Mouse (Mus musculus) lung, embryonic 16.5 days (tissue): Measurements from ENCODE around the gene Pnpla6. TPM values are rescaled to one million over a fixed set of nuclear protein-coding genes. Genes with fewer than 3 reads are reported as not detected.

Experiments used
- ATAC-seq: fragments of 200-750 bp; cut with Nextera tagmentation; 2 replicates; pipeline ENCODE4 v1.8.0; 2017; ENCODE audit warnings: low read depth, mild to moderate bottlenecking, moderate library complexity
- H3K27ac ChIP-seq: fragments of 300-500 bp; sonication (generic); 2 replicates; pipeline ENCODE4 v1.5.1; 2014; ENCODE audit warnings: mild to moderate bottlenecking, control low read depth, low read length
- H3K27me3 ChIP-seq: fragments of 300-500 bp; sonication (generic); 2 replicates; pipeline ENCODE4 v1.6.1; 2014; ENCODE audit warnings: low read depth, low read length, mixed read lengths; ENCODE audit not compliant: control insufficient read depth, insufficient read depth
- H3K36me3 ChIP-seq: fragments of 300-500 bp; sonication (generic); 2 replicates; pipeline ENCODE4 v1.6.1; 2014; ENCODE audit warnings: low read length; ENCODE audit not compliant: control insufficient read depth, insufficient read depth
- H3K4me1 ChIP-seq: fragments of 300-500 bp; sonication (generic); replicated peaks from 2 replicates; pipeline ENCODE4 v1.6.1; 2014; ENCODE audit warnings: low read length, mixed read lengths; ENCODE audit not compliant: control insufficient read depth, insufficient read depth
- H3K4me2 ChIP-seq: fragments of 300-500 bp; sonication (generic); 2 replicates; pipeline ENCODE4 v1.6.1; 2014; ENCODE audit warnings: low read depth, low read length, control low read depth
- H3K4me3 ChIP-seq: fragments of 300-500 bp; sonication (generic); 2 replicates; pipeline ENCODE4 v1.5.1; 2014; ENCODE audit warnings: mild to moderate bottlenecking, low read length, control low read depth
- H3K9ac ChIP-seq: fragments of 300-500 bp; sonication (generic); 2 replicates; pipeline ENCODE4 v1.6.1; 2014; ENCODE audit warnings: low read length, control low read depth
- H3K9me3 ChIP-seq: fragments of 300-500 bp; sonication (generic); 2 replicates; pipeline ENCODE4 v1.6.1; 2016; ENCODE audit warnings: low read length; ENCODE audit not compliant: control insufficient read depth
- WGBS: fragments of 180-500 bp; shearing (Covaris S2); extraction: QIAGEN DNeasy Blood & Tissue Kit; methylation state at CpG from one replicate; pipeline ENCODE4 v1.1.7; 2014; 5-methylcytosine and 5-hydroxymethylcytosine counted together
- polyA plus RNA-seq: library from polyadenylated mRNA; unstranded; fragments of >200 nt; fragmentation: Nextera tagmentation; extraction: Ambion mirVana; gene quantifications from 2 replicates; pipeline ENCODE4 v1.2.1, GENCODE M21; 2015

Gene Pnpla6
- polyA plus RNA-seq, 1 experiment from 2014 or later: 27.3 TPM

GRCm38 (mm10) chr8:3500235-3501090 lies 14.7 kb upstream of the Pnpla6 start, which contains the start of gene Mcoln1:
TSS of gene Mcoln1 (plus strand) at chr8:3500457.
- under 1% methylated on average over 63 of the region's 70 CpGs for WGBS
- peaks cover 18% of the 10 kb centered on the region for H3K36me3 ChIP-seq

GRCm38 (mm10) chr8:3502217-3502616 lies 13.0 kb upstream of the Pnpla6 start:
- Histone ChIP-seq H3K9me3 (no peaks in the 10 kb centered on the region), H3K27ac (no peak overlapping the region), H3K27me3 (no peaks in the 10 kb centered on the region), H3K4me2 (no peak overlapping the region), H3K4me1 (peaks cover 10% of the 10 kb centered on the region; the same call in 1 of the 2 replicates), H3K4me3 (no peak overlapping the region), H3K36me3 (peaks cover 4% of the 10 kb centered on the region), H3K9ac (0 out of 2 replicates have a peak overlapping the region, but pooled peaks have one; percentile 9)
- no peak for ATAC-seq
- WGBS: 57% methylated on average over 4 of the region's 4 CpGs

More at GRCm38 (mm10) chr8:3500235-3501090, 14.7 kb upstream of the Pnpla6 start, which contains the start of gene Mcoln1:
- peaks cover 6% of the 10 kb centered on the region for H3K9me3 ChIP-seq
- peak; percentile 94 for ATAC-seq
- H3K4me3 ChIP-seq: peak within 1 kb of the TSS; percentile 81
- H3K27ac ChIP-seq: peak within 1 kb of the TSS; percentile 96
- H3K27me3 ChIP-seq: no peaks in the 10 kb centered on the region
- peak within 1 kb of the TSS; percentile 91 for H3K9ac ChIP-seq
- H3K4me1 ChIP-seq: peaks cover 10% of the 10 kb centered on the region; the same call in 1 of the 2 replicates
- peak within 1 kb of the TSS; percentile 84 for H3K4me2 ChIP-seq

GRCm38 (mm10) chr8:3507979-3508754 lies 7.0 kb upstream of the Pnpla6 start:
- WGBS: 73% methylated on average over 6 of the region's 6 CpGs
- ATAC-seq: peak; percentile 44

GRCm38 (mm10) chr8:3514681-3515247 lies 420 bp upstream of the Pnpla6 start:
- Histone ChIP-seq H3K27ac (no peak overlapping the region), H3K9ac (peak overlapping the region; percentile 73), H3K4me3 (peak overlapping the region; percentile 75), H3K36me3 (peaks cover 9% of the 10 kb centered on the region), H3K4me2 (peak overlapping the region; percentile 97), H3K27me3 (no peaks in the 10 kb centered on the region), H3K4me1 (0 out of 2 replicates have a peak, but pooled peaks cover 5% of the 10 kb centered on the region), H3K9me3 (no peaks in the 10 kb centered on the region)
- no peak for ATAC-seq
- WGBS: 33% methylated on average over 13 of the region's 13 CpGs

More at GRCm38 (mm10) chr8:3507979-3508754, 7.0 kb upstream of the Pnpla6 start:
- Histone ChIP-seq H3K27me3 (no peaks in the 10 kb centered on the region), H3K4me2 (no peak overlapping the region), H3K9me3 (no peaks in the 10 kb centered on the region), H3K9ac (no peak overlapping the region), H3K27ac (no peak overlapping the region), H3K36me3 (peaks cover 23% of the 10 kb centered on the region), H3K4me3 (no peak overlapping the region), H3K4me1 (0 out of 2 replicates have a peak, but pooled peaks cover 2% of the 10 kb centered on the region)

GRCm38 (mm10) chr8:3515771-3516417 lies 710 bp downstream of the Pnpla6 start:
- WGBS: under 1% methylated on average over 25 of the region's 25 CpGs
- H3K9ac ChIP-seq: peak overlapping the region; percentile 73
- peak overlapping the region; percentile 97 for H3K4me2 ChIP-seq
- H3K4me3 ChIP-seq: peak overlapping the region; percentile 75
- peak; percentile 27 for ATAC-seq
- no peaks in the 10 kb centered on the region for H3K27me3 ChIP-seq
- no peaks in the 10 kb centered on the region for H3K9me3 ChIP-seq
- peak overlapping the region; percentile 83 for H3K27ac ChIP-seq
- peaks cover 7% of the 10 kb centered on the region for H3K36me3 ChIP-seq
- H3K4me1 ChIP-seq: 0 out of 2 replicates have a peak, but pooled peaks cover 5% of the 10 kb centered on the region

- Histone ChIP-seq H3K36me3 (peaks cover 7% of the 10 kb centered on the region), H3K4me3 (peak overlapping the region; percentile 75), H3K4me1 (0 out of 2 replicates have a peak, but pooled peaks cover 5% of the 10 kb centered on the region), H3K9me3 (no peaks in the 10 kb centered on the region), H3K27ac (peak overlapping the region; percentile 83), H3K27me3 (no peaks in the 10 kb centered on the region), H3K4me2 (peak overlapping the region; percentile 97), H3K9ac (peak overlapping the region; percentile 73)
- WGBS: 1% methylated on average over 36 of the region's 36 CpGs
- ATAC-seq: peak; percentile 82
These were observed 1.4 kb downstream of the Pnpla6 start for GRCm38 (mm10) chr8:3516450-3517116.

- Histone ChIP-seq H3K4me3 (peak overlapping the region; percentile 75), H3K9ac (peak overlapping the region; percentile 73), H3K27me3 (no peaks in the 10 kb centered on the region), H3K4me1 (0 out of 2 replicates have a peak, but pooled peaks cover 5% of the 10 kb centered on the region), H3K4me2 (peak overlapping the region; percentile 97), H3K27ac (peak overlapping the region; percentile 78), H3K36me3 (peaks cover 9% of the 10 kb centered on the region), H3K9me3 (no peaks in the 10 kb centered on the region)
- ATAC-seq: no peak
- WGBS: 2% methylated on average over 15 of the region's 16 CpGs
These were observed 1.9 kb downstream of the Pnpla6 start for GRCm38 (mm10) chr8:3517117-3517495.
